1 mouse cellular context compared by ENCODE assay signal in the genomic region with DNA sequence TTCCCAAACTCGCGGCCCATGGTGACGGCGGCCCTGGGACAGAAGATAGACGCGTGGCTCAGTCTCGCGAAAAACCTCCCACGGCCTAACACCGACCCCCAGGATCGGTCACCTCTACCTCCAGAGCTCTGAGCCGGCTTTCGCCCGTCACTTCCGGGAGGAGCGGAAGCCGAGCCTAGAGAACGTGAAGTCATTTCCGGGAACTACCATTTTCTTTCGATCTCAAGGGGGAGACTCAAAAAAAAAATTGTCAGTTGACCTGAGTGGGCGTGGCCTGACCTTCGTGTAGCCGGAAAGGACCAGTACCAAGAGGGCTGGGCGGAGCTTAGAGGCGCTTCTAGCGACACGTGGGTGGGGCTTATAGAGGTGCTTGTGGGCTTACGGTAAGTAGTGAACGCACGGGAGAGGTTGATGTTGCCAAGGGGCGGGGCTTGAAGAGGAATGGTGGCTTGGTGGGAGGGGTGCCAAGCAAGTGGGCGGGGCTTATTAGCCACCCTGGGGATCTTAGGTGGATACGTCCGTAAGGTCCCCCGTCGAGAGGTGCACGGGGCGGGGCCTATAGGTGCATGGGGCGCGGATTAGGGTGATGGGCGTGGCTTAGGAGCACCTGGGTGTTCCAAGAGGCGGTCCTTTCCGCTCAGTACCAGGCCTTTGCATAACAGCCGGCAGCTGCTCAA.
A peak's percentile ranks its signal among the peaks of the same experiment; 100 is the strongest.
TF ChIP-seq lines count a peak whose summit lies in the region.

Uqcrq (minus strand) TSS at position 162 of the 677 bp plus-strand sequence.
Gdf9 (plus strand) TSS at position 354 of the 677 bp plus-strand sequence.

TF ChIP-seq in CH12.LX, 34 proteins besides CTCF, POLR2A, EP300 and RAD21 (continued from another document):
- TF ChIP-seq TBP (conservative IDR thresholded peaks at IDR 0.05; ENCODE audit: low read depth, low read length) = peak; percentile 84
- peak; percentile 39 for TF ChIP-seq TCF12 (IDR thresholded peaks at IDR 0.05; ENCODE audit: low read depth, low read length)
- peak; percentile 95 for TF ChIP-seq ELF1 (IDR thresholded peaks at IDR 0.05; ENCODE audit: low read depth, low read length)
- TF ChIP-seq NELFE (IDR thresholded peaks at IDR 0.05; ENCODE audit: low read depth, low read length) = peak; percentile 82
- TF ChIP-seq MAFK (IDR thresholded peaks at IDR 0.05; ENCODE audit: insufficient replicate concordance, low read length) = no peak
- no peak; the same call in 1 of the 2 replicates for TF ChIP-seq MAZ (IDR thresholded peaks at IDR 0.05; ENCODE audit: low read depth, low read length)
- peak; percentile 89 for TF ChIP-seq SIN3A (IDR thresholded peaks at IDR 0.05; ENCODE audit: low read length)
- no peak for TF ChIP-seq JUND (conservative IDR thresholded peaks at IDR 0.05; ENCODE audit: low read depth, low read length)
- peak; percentile 52; the same call in 1 of the 2 replicates for TF ChIP-seq JUN (IDR thresholded peaks at IDR 0.05; ENCODE audit: insufficient read depth, low read depth, low read length)
- TF ChIP-seq POLR2AphosphoS2 (IDR thresholded peaks at IDR 0.05; ENCODE audit: low read depth, low read length) = peak; percentile 70; the same call in 1 of the 2 replicates
- no peak for TF ChIP-seq PAX5 (IDR thresholded peaks at IDR 0.05; ENCODE audit: low read length)
- no peak; the same call in 1 of the 2 replicates for TF ChIP-seq MEF2A (IDR thresholded peaks at IDR 0.05; ENCODE audit: borderline replicate concordance, low read depth, low read length)
- TF ChIP-seq NRF1 (IDR thresholded peaks at IDR 0.05; ENCODE audit: low read depth, low read length) = no peak
- TF ChIP-seq MXI1 (IDR thresholded peaks at IDR 0.05; ENCODE audit: low read depth, low read length) = no peak
- 0 out of 2 replicates have a peak, but pooled peaks have one; percentile 65 for TF ChIP-seq E2F4 (IDR thresholded peaks at IDR 0.05; ENCODE audit: insufficient replicate concordance, low read depth, low read length)
- peak; percentile 80 for TF ChIP-seq BHLHE40 (IDR thresholded peaks at IDR 0.05; ENCODE audit: low read depth, low read length)
- TF ChIP-seq KAT2A (IDR thresholded peaks at IDR 0.05; ENCODE audit: insufficient replicate concordance, low read length) = peak; percentile 73; the same call in 1 of the 2 replicates
- TF ChIP-seq ZKSCAN1 (IDR thresholded peaks at IDR 0.05; ENCODE audit: borderline replicate concordance, low read depth, low read length) = no peak
- TF ChIP-seq MYC (IDR thresholded peaks at IDR 0.05; ENCODE audit: low read depth, low read length) = peak; percentile 75; the same call in 1 of the 2 replicates
- peak; percentile 77; the same call in 1 of the 2 replicates for TF ChIP-seq UBTF (IDR thresholded peaks at IDR 0.05; ENCODE audit: low read depth, low read length)
- TF ChIP-seq CHD1 (IDR thresholded peaks at IDR 0.05; ENCODE audit: low read depth, low read length) = peak; percentile 98; the same call in 1 of the 2 replicates
- TF ChIP-seq HCFC1 (IDR thresholded peaks at IDR 0.05; ENCODE audit: low read depth, low read length) = peak; percentile 86
- TF ChIP-seq ZNF384 (IDR thresholded peaks at IDR 0.05; ENCODE audit: low read depth, low read length) = peak; percentile 98
- TF ChIP-seq USF1 (IDR thresholded peaks at IDR 0.05; ENCODE audit: low read depth, low read length) = peak; percentile 60
- TF ChIP-seq RCOR1 (conservative IDR thresholded peaks at IDR 0.05; ENCODE audit: low read depth, low read length) = no peak
- no peak for TF ChIP-seq CHD2 (IDR thresholded peaks at IDR 0.05; ENCODE audit: low read length)
- TF ChIP-seq MAX (IDR thresholded peaks at IDR 0.05; ENCODE audit: low read length) = no peak; the same call in 1 of the 2 replicates
